Mouse (Mus musculus) gastrocnemius, postnatal 10 days (tissue): ENCODE results near the gene Hpca. TPM values are rescaled to one million over a fixed set of nuclear protein-coding genes. Genes with fewer than 3 reads are reported as not detected.

Experiments used
- DNase-seq: peaks from one replicate; pipeline ENCODE4 v3.0.0; 2021; ENCODE audit warnings: mixed read lengths
- total RNA-seq, 2 experiments: library from RNA; stranded (reverse); gene quantifications; 2 replicates each; pipeline ENCODE4 v1.2.3; 2021

Gene Hpca
- total RNA-seq, 2 experiments from 2014 or later = 0.68 to 1.1 TPM

- no peak for DNase-seq
Observed at GRCm38 (mm10) chr4:129107348-129107899, 14.4 kb downstream of the Hpca start.

GRCm38 (mm10) chr4:129106073-129106472 lies 15.8 kb downstream of the Hpca start:
- no peak for DNase-seq

GRCm38 (mm10) chr4:129105356-129105755 lies 16.5 kb downstream of the Hpca start, which contains the start of gene Tmem54:
Gene Tmem54 (plus strand): TSS chr4:129105548.
- no peak for DNase-seq

- no peak for DNase-seq
Observed at GRCm38 (mm10) chr4:129102133-129102829, 19.6 kb downstream of the Hpca start.

GRCm38 (mm10) chr4:129097006-129097405 lies 24.8 kb downstream of the Hpca start:
- DNase-seq = no peak

GRCm38 (mm10) chr4:129095276-129095675 lies 26.6 kb downstream of the Hpca start:
- no peak for DNase-seq

- no peak for DNase-seq
Observed at GRCm38 (mm10) chr4:129087850-129088249, 34.0 kb downstream of the Hpca start.

GRCm38 (mm10) chr4:129086078-129086477 lies 35.8 kb downstream of the Hpca start:
- peak; percentile 64 for DNase-seq

- DNase-seq = no peak
Observed at GRCm38 (mm10) chr4:129084896-129085295, 36.9 kb downstream of the Hpca start.

GRCm38 (mm10) chr4:129082379-129083115 lies 39.3 kb downstream of the Hpca start:
- DNase-seq = peak; percentile 57

GRCm38 (mm10) chr4:129081939-129082338 lies 39.9 kb downstream of the Hpca start:
- DNase-seq = no peak

- DNase-seq = peak; percentile 14
Observed at GRCm38 (mm10) chr4:129081512-129081911, 40.3 kb downstream of the Hpca start.

- DNase-seq = no peak
Observed at GRCm38 (mm10) chr4:129081041-129081440, 40.8 kb downstream of the Hpca start.

GRCm38 (mm10) chr4:129079126-129079525 lies 42.7 kb downstream of the Hpca start:
- no peak for DNase-seq

GRCm38 (mm10) chr4:129068848-129069247 lies 53.0 kb downstream of the Hpca start:
- no peak for DNase-seq

GRCm38 (mm10) chr4:129067638-129068415 lies 54.0 kb downstream of the Hpca start:
- no peak for DNase-seq

GRCm38 (mm10) chr4:129065688-129066236 lies 56.1 kb downstream of the Hpca start:
- no peak for DNase-seq

GRCm38 (mm10) chr4:129062281-129063075 lies 59.4 kb downstream of the Hpca start:
- DNase-seq = no peak
